Mouse (Mus musculus): ENCODE results near the gene Ptprz1. TPM values are rescaled to one million over a fixed set of nuclear protein-coding genes. Genes with fewer than 3 reads are reported as not detected.

The Ptprz1 gene
- total and polyA plus RNA-seq, 3 experiments = not detected

DNA sequence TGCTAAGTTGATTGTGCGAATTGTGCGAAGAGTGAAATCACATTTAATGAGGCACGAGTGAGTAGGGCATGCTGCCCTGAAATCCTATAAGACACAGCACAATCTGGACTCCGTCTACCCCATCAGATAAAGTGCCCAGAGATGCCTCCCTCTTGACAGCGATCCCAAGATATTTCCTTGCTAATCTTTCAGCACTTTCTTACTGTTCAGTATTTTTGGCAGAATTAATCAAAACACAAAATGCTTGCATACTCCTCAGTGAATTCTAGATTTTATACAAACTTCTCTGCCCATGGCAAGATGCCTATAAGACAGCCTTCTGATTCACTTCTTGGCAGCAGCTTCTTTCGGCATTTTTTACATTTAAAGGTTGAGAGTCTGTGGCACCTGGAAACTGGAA is 12.7 kb downstream of the Ptprz1 start:
- in situ Hi-C loops (cut with MboI; ENCODE audit: low pct_ligation_motif_present, low pct_unique_long_range_greater_than_20kb, low sequenced_read_pairs) (no loop called here), dilution Hi-C loops (cut with MboI; ENCODE audit: extremely low pct_ligation_motif_present, extremely low pct_unique_long_range_greater_than_20kb, low sequenced_read_pairs) (no loop called here)
- Histone ChIP-seq H3K36me3 (replicated peaks in 1 of 2; ENCODE audit: control insufficient read depth in 1 of 2, insufficient read depth in 1 of 2, low read length in 1 of 2) (no peaks in the 10 kb centered on the region), H3K4me1 (ENCODE audit: control insufficient read depth in 1 of 2, insufficient read depth in 2 of 2) (peaks cover 0 to 18% of the 10 kb centered on the region in 2 experiments; a peak in 2 of 4 replicates), H3K4me2 (ENCODE audit: insufficient read depth, low read depth, poor library complexity, severe bottlenecking) (no peak overlapping the region), H3K27me3 (replicated peaks) (no peaks in the 10 kb centered on the region), H3K9me3 (replicated peaks; ENCODE audit: low read length) (no peaks in the 10 kb centered on the region), H3K79me2 (replicated peaks; ENCODE audit: control insufficient read depth, extremely low read depth, insufficient read depth, poor library complexity, severe bottlenecking) (no peaks in the 10 kb centered on the region), H3K27ac (ENCODE audit: insufficient read depth, low read depth) (no peak overlapping the region), H3K4me3 (replicated peaks in 1 of 3; ENCODE audit: low read depth in 2 of 3, low read length in 2 of 3, poor library complexity in 1 of 3) (no peak overlapping the region), H3K9ac (ENCODE audit: insufficient read depth, low read depth) (no peak overlapping the region)
- TF ChIP-seq SMC3 (IDR thresholded peaks at IDR 0.05; ENCODE audit: low read depth, low read length) (no peak), RCOR1 (conservative IDR thresholded peaks at IDR 0.05; ENCODE audit: low read depth, low read length) (no peak), CHD2 (IDR thresholded peaks at IDR 0.05; ENCODE audit: low read length) (no peak), BHLHE40 (IDR thresholded peaks at IDR 0.05; ENCODE audit: low read depth, low read length) (no peak), CHD1 (IDR thresholded peaks at IDR 0.05; ENCODE audit: low read depth, low read length) (no peak), ZMIZ1 (IDR thresholded peaks at IDR 0.05; ENCODE audit: low read depth, low read length) (no peak), JUN (IDR thresholded peaks at IDR 0.05; ENCODE audit: insufficient read depth, low read depth, low read length) (no peak)
- DNase-seq (ENCODE audit: extremely low read depth) = no peak

DNA sequence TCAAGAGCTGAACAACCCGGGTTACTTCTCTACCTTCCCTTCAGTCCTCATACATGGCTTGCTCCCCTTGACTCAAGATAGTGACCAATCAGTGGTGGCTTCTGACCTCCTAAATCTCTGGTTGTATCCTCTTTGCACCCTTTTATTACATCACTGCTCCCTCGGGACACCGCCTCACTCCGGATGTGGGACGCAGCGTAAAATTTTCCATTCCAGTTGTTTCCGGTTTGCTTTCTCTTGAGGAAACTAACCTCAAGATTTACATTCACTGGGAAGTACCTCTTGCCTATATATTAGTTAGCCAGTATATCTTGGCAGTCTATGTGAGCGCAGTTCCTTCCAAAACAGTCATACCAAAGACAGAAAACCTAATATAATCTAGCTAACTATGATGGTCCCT is 14.0 kb downstream of the Ptprz1 start:
- Histone ChIP-seq H3K4me2 (ENCODE audit: insufficient read depth, low read depth, poor library complexity, severe bottlenecking) (peak overlapping the region; percentile 2; the same call in 1 of the 2 replicates), H3K9me3 (replicated peaks; ENCODE audit: low read length) (no peaks in the 10 kb centered on the region), H3K4me3 (replicated peaks in 1 of 3; ENCODE audit: low read depth in 2 of 3, low read length in 2 of 3, poor library complexity in 1 of 3) (no peak overlapping the region), H3K79me2 (replicated peaks; ENCODE audit: control insufficient read depth, extremely low read depth, insufficient read depth, poor library complexity, severe bottlenecking) (no peaks in the 10 kb centered on the region), H3K27me3 (replicated peaks) (no peaks in the 10 kb centered on the region), H3K36me3 (replicated peaks in 1 of 2; ENCODE audit: control insufficient read depth in 1 of 2, insufficient read depth in 1 of 2, low read length in 1 of 2) (no peaks in the 10 kb centered on the region), H3K27ac (ENCODE audit: insufficient read depth, low read depth) (no peak overlapping the region), H3K4me1 (ENCODE audit: control insufficient read depth in 1 of 2, insufficient read depth in 2 of 2) (peaks cover 0 to 18% of the 10 kb centered on the region in 2 experiments; a peak in 2 of 4 replicates), H3K9ac (ENCODE audit: insufficient read depth, low read depth) (no peak overlapping the region)
- in situ Hi-C loops (cut with MboI; ENCODE audit: low pct_ligation_motif_present, low pct_unique_long_range_greater_than_20kb, low sequenced_read_pairs) = no loop called here
- dilution Hi-C loops (cut with MboI; ENCODE audit: extremely low pct_ligation_motif_present, extremely low pct_unique_long_range_greater_than_20kb, low sequenced_read_pairs) = no loop called here
- peak; percentile 88 for DNase-seq (ENCODE audit: extremely low read depth)
- TF ChIP-seq MXI1 (IDR thresholded peaks at IDR 0.05; ENCODE audit: low read depth, low read length) (no peak), POLR2AphosphoS2 (IDR thresholded peaks at IDR 0.05; ENCODE audit: low read depth, low read length) (no peak), GABPA (IDR thresholded peaks at IDR 0.05; ENCODE audit: insufficient replicate concordance, low read depth, low read length) (no peak), TCF12 (IDR thresholded peaks at IDR 0.05; ENCODE audit: low read depth, low read length) (no peak; the same call in 1 of the 2 replicates), MAFK (IDR thresholded peaks at IDR 0.05; ENCODE audit: insufficient replicate concordance, low read length) (peak; percentile 83), ELF1 (IDR thresholded peaks at IDR 0.05; ENCODE audit: low read depth, low read length) (no peak), EP300 (IDR thresholded peaks at IDR 0.05; ENCODE audit: low read length) (peak; percentile 93), JUN (IDR thresholded peaks at IDR 0.05; ENCODE audit: insufficient read depth, low read depth, low read length) (peak; percentile 83; the same call in 1 of the 2 replicates), KAT2A (IDR thresholded peaks at IDR 0.05; ENCODE audit: insufficient replicate concordance, low read length) (0 out of 2 replicates have a peak, but pooled peaks have one; percentile 53), ZNF384 (IDR thresholded peaks at IDR 0.05; ENCODE audit: low read depth, low read length) (no peak), HCFC1 (IDR thresholded peaks at IDR 0.05; ENCODE audit: low read depth, low read length) (peak; percentile 30; the same call in 1 of the 2 replicates), JUND (conservative IDR thresholded peaks at IDR 0.05; ENCODE audit: low read depth, low read length) (peak; percentile 80), CTCF (conservative IDR thresholded peaks at IDR 0.05 in 1 of 2, IDR thresholded peaks at IDR 0.05 in 1 of 2; ENCODE audit: low read depth in 2 of 2, low read length in 2 of 2) (no peak), CHD1 (IDR thresholded peaks at IDR 0.05; ENCODE audit: low read depth, low read length) (no peak), MAX (IDR thresholded peaks at IDR 0.05; ENCODE audit: low read length) (no peak), E2F4 (IDR thresholded peaks at IDR 0.05; ENCODE audit: insufficient replicate concordance, low read depth, low read length) (no peak), ETS1 (conservative IDR thresholded peaks at IDR 0.05; ENCODE audit: low read depth, low read length) (peak; percentile 91), SIN3A (IDR thresholded peaks at IDR 0.05; ENCODE audit: low read length) (0 out of 2 replicates have a peak, but pooled peaks have one; percentile 28), POLR2A (IDR thresholded peaks at IDR 0.05; ENCODE audit: low read depth, low read length) (no peak), ZC3H11A (IDR thresholded peaks at IDR 0.05; ENCODE audit: low read depth, low read length) (no peak), SMC3 (IDR thresholded peaks at IDR 0.05; ENCODE audit: low read depth, low read length) (no peak), UBTF (IDR thresholded peaks at IDR 0.05; ENCODE audit: low read depth, low read length) (no peak), NRF1 (IDR thresholded peaks at IDR 0.05; ENCODE audit: low read depth, low read length) (no peak), IRF4 (IDR thresholded peaks at IDR 0.05; ENCODE audit: low read depth, low read length) (peak; percentile 39), NELFE (IDR thresholded peaks at IDR 0.05; ENCODE audit: low read depth, low read length) (no peak), CHD2 (IDR thresholded peaks at IDR 0.05; ENCODE audit: low read length) (peak; percentile 19; the same call in 1 of the 2 replicates), RAD21 (IDR thresholded peaks at IDR 0.05; ENCODE audit: low read depth, low read length) (no peak), MYC (IDR thresholded peaks at IDR 0.05; ENCODE audit: low read depth, low read length) (no peak; the same call in 1 of the 2 replicates), TBP (conservative IDR thresholded peaks at IDR 0.05; ENCODE audit: low read depth, low read length) (no peak), ZMIZ1 (IDR thresholded peaks at IDR 0.05; ENCODE audit: low read depth, low read length) (no peak), ZKSCAN1 (IDR thresholded peaks at IDR 0.05; ENCODE audit: borderline replicate concordance, low read depth, low read length) (no peak)
